Mouse (Mus musculus) stomach, embryonic 16.5 days (tissue): ENCODE results near the gene 1700001C19Rik. TPM values are rescaled to one million over a fixed set of nuclear protein-coding genes. Genes with fewer than 3 reads are reported as not detected.

ENCODE experiments used
- ATAC-seq: fragments of 200-750 bp; cut with Nextera tagmentation; 2 replicates; pipeline ENCODE4 v1.8.0; 2017; ENCODE audit warnings: moderate number of reproducible peaks, moderate TSS enrichment; ENCODE audit not compliant: insufficient read depth, low FRiP score
- H3K27ac ChIP-seq: fragments of 300-500 bp; sonication (generic); 2 replicates; pipeline ENCODE4 v1.5.1; 2014; ENCODE audit warnings: low read length
- H3K27me3 ChIP-seq: fragments of 300-500 bp; sonication (generic); 2 replicates; pipeline ENCODE4 v1.6.1; 2014; ENCODE audit warnings: low read length, control low read depth, mixed read lengths; ENCODE audit not compliant: control insufficient read depth, insufficient read depth
- H3K36me3 ChIP-seq: fragments of 300-500 bp; sonication (generic); 2 replicates; pipeline ENCODE4 v1.6.1; 2014; ENCODE audit warnings: low read length; ENCODE audit not compliant: control insufficient read depth, insufficient read depth
- H3K4me1 ChIP-seq: fragments of 300-500 bp; sonication (generic); 2 replicates; pipeline ENCODE4 v1.6.1; 2014; ENCODE audit warnings: low read length, control low read depth, mixed read lengths; ENCODE audit not compliant: control insufficient read depth, insufficient read depth
- H3K4me2 ChIP-seq: fragments of 300-500 bp; sonication (generic); 2 replicates; pipeline ENCODE4 v1.6.1; 2014; ENCODE audit warnings: low read depth, low read length, mixed read lengths
- H3K4me3 ChIP-seq: fragments of 300-500 bp; sonication (generic); replicated peaks from 2 replicates; pipeline ENCODE4 v1.5.1; 2014; ENCODE audit warnings: mild to moderate bottlenecking, low read length
- H3K9ac ChIP-seq: fragments of 300-500 bp; sonication (generic); 2 replicates; pipeline ENCODE4 v1.6.1; 2014; ENCODE audit warnings: low read length
- H3K9me3 ChIP-seq: fragments of 300-500 bp; sonication (generic); replicated peaks from 2 replicates; pipeline ENCODE4 v1.6.1; 2016; ENCODE audit warnings: low read length, control low read depth; ENCODE audit not compliant: control insufficient read depth
- WGBS: fragments of 180-500 bp; shearing (Covaris S2); extraction: QIAGEN DNeasy Blood & Tissue Kit; methylation state at CpG from one replicate; pipeline ENCODE4 v1.1.7; 2014; 5-methylcytosine and 5-hydroxymethylcytosine counted together
- polyA plus RNA-seq: library from polyadenylated mRNA; unstranded; fragments of >200 nt; fragmentation: Nextera tagmentation; extraction: Ambion mirVana; gene quantifications from 2 replicates; pipeline ENCODE4 v1.2.1, GENCODE M21; 2015

Gene 1700001C19Rik
- polyA plus RNA-seq, 1 experiment from 2014 or later, result 0.21 TPM

DNA sequence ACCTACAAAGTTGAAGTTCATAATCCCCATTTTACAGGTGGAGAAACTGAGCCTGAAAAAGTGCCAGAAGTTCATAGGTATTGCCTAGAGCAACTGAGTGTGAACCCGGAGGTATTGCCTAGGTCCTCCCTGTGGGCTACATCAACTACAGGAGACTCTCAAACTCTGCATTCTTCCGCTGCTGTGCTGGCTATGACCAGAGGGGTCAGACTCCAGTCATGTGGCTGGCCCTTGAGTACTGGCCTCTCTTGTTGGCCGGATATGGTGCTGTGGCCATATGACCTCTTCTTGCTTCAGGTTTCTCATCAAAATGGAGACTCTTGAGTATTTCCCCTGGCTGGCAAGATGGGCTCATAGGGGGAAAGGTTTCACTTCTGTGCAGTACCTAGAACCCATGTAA, 5.1 kb upstream of the 1700001C19Rik start:
- Histone ChIP-seq H3K4me2 (no peak overlapping the region), H3K36me3 (no peaks in the 10 kb centered on the region), H3K4me1 (peaks cover 30% of the 10 kb centered on the region), H3K27me3 (0 out of 2 replicates have a peak, but pooled peaks cover 6% of the 10 kb centered on the region), H3K27ac (peak overlapping the region; percentile 1; the same call in 1 of the 2 replicates), H3K4me3 (no peak overlapping the region), H3K9ac (0 out of 2 replicates have a peak overlapping the region, but pooled peaks have one; percentile 23), H3K9me3 (no peaks in the 10 kb centered on the region)
- no peak for ATAC-seq
- WGBS, result 78% methylated on average over 3 of the region's 3 CpGs

DNA sequence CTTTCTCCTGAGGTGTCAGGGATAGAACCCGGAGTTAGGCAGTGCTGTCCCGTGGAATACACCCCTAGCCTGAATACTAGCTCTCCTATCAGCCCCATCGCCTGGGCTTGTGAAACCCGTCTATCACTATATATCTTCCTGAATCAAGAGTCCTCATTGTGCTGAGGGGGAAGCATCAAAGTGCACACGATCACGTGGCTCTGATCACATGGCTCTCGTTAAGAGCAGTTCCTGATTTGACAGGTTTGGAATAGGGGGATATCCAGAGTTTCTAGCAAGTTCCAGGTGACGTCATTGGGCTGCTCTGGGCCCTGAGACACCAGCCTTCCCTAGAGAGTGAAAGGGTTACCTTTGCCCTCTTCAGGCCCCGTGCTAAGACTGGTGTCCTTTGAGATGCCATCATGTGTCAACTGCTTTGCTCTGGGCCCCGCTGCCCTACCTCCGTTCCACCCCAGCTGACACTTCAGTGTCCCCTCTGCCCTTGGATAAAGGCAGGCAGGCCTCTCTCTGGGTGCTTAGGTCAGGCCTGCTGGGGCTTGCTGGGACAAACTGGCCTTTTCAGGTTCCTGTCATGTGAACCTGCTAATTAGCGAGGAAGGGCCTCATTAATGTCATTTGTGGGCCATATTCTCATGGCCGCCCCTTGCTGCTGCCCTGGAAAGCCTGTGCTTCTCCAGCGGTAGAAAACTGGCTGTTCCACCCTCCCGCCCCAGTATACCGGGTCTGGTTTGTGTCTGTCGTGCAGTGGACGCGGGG, 4.3 kb upstream of the 1700001C19Rik start:
- Histone ChIP-seq H3K36me3 (no peaks in the 10 kb centered on the region), H3K4me3 (no peak overlapping the region), H3K9me3 (no peaks in the 10 kb centered on the region), H3K4me1 (peaks cover 30% of the 10 kb centered on the region), H3K4me2 (no peak overlapping the region), H3K27me3 (0 out of 2 replicates have a peak, but pooled peaks cover 7% of the 10 kb centered on the region), H3K27ac (peak overlapping the region; percentile 1; the same call in 1 of the 2 replicates), H3K9ac (peak overlapping the region; percentile 23; the same call in 1 of the 2 replicates)
- WGBS, result 59% methylated on average over 19 of the region's 19 CpGs
- ATAC-seq, result no peak

DNA sequence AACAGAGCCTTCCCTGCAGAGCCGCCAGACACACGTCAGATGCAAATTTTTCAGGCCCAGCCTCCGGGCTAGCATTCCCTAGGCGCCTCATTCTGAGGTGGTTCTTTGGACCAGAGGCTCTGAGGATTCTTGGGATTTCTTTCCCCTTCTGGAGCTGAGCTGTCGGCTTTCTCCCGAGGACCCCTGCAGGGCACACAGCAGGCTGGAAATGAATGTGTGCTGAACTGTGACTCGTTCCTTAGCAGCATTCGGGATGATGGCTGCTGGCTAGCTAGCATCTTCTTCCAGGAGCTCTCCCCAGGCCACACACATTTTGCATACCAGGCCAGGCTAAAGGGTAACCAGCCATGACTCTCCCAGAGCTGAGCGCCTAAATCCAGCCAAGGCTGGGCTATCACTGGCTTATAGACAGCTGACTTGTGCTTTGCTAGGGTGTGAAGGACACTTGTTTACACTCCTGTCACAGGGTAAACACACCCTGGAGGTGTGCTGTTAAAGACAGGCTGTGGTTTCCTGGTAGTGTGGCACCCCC, 3.2 kb upstream of the 1700001C19Rik start:
- H3K9ac ChIP-seq, result peak overlapping the region; percentile 41; the same call in 1 of the 2 replicates
- H3K9me3 ChIP-seq, result no peaks in the 10 kb centered on the region
- ATAC-seq, result no peak
- H3K4me3 ChIP-seq, result no peak overlapping the region
- H3K27ac ChIP-seq, result peak overlapping the region; percentile 84
- H3K4me2 ChIP-seq, result 0 out of 2 replicates have a peak overlapping the region, but pooled peaks have one; percentile 3
- H3K27me3 ChIP-seq, result 0 out of 2 replicates have a peak, but pooled peaks cover 7% of the 10 kb centered on the region
- peaks cover 30% of the 10 kb centered on the region for H3K4me1 ChIP-seq
- H3K36me3 ChIP-seq, result no peaks in the 10 kb centered on the region
- WGBS, result 24% methylated on average over 9 of the region's 9 CpGs

DNA sequence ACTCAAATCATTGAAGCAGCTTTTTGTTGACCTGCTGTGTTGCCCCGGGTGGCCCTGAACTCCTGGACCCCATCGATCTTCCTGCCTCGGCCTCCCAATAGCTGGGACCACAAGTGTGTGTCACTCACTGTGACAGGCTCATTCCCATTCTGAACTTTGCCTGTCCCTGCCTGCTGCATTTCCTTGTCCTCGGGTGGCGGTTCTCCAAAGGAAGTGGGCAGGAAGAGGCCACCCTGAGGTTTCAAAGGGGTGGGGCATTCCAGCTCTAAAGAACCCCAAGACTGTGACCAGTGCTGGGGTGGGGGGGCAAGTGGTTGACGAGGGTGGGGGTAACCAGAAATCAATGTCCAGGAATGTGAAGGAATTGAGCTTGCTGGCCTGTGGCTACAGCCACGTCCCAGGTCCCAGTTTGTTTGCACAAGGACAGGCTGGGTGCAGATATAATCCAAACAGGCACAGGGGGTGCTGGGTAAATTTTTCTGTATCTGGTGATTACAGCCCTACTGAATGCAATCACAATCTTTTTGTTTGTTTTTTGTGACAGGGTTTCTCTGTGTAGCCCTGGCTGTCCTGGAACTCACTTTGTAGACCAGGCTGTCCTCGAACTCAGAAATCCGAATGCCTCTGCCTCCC, 2.3 kb upstream of the 1700001C19Rik start:
- Histone ChIP-seq H3K27me3 (0 out of 2 replicates have a peak, but pooled peaks cover 7% of the 10 kb centered on the region), H3K4me2 (peak overlapping the region; percentile 62), H3K4me1 (peaks cover 30% of the 10 kb centered on the region), H3K27ac (peak overlapping the region; percentile 84), H3K9me3 (no peaks in the 10 kb centered on the region), H3K9ac (peak overlapping the region; percentile 48; the same call in 1 of the 2 replicates), H3K36me3 (no peaks in the 10 kb centered on the region), H3K4me3 (peak overlapping the region; percentile 54)
- WGBS, result 35% methylated on average over 9 of the region's 9 CpGs
- peak; percentile 45; the same call in 1 of the 2 replicates for ATAC-seq

DNA sequence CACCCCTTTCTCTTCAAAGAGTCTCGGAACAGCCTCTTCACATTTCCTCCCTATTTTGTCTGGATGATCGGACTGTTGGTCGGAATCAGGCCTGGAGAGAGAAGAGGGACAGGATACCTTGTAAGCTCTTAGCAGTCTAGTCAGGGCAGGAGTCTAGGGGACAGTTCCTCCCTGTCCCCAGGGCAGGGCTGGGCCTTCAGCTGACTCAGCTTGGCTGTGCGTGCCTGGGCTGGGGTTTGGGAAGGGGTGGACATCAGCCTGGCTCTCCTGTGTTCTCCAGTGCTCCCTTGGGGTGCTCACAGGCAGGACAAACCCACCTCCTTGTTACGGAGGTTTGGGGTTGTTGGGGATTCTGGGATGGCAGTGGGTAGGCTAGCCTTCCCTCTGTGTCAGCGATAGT, 1.4 kb upstream of the 1700001C19Rik start:
- 61% methylated on average over 6 of the region's 6 CpGs for WGBS
- H3K9ac ChIP-seq, result peak overlapping the region; percentile 48
- H3K36me3 ChIP-seq, result no peaks in the 10 kb centered on the region
- H3K4me2 ChIP-seq, result peak overlapping the region; percentile 62
- 0 out of 2 replicates have a peak, but pooled peaks cover 7% of the 10 kb centered on the region for H3K27me3 ChIP-seq
- peak overlapping the region; percentile 84 for H3K27ac ChIP-seq
- H3K9me3 ChIP-seq, result no peaks in the 10 kb centered on the region
- no peak for ATAC-seq
- peak overlapping the region; percentile 54 for H3K4me3 ChIP-seq
- H3K4me1 ChIP-seq, result peaks cover 30% of the 10 kb centered on the region

DNA sequence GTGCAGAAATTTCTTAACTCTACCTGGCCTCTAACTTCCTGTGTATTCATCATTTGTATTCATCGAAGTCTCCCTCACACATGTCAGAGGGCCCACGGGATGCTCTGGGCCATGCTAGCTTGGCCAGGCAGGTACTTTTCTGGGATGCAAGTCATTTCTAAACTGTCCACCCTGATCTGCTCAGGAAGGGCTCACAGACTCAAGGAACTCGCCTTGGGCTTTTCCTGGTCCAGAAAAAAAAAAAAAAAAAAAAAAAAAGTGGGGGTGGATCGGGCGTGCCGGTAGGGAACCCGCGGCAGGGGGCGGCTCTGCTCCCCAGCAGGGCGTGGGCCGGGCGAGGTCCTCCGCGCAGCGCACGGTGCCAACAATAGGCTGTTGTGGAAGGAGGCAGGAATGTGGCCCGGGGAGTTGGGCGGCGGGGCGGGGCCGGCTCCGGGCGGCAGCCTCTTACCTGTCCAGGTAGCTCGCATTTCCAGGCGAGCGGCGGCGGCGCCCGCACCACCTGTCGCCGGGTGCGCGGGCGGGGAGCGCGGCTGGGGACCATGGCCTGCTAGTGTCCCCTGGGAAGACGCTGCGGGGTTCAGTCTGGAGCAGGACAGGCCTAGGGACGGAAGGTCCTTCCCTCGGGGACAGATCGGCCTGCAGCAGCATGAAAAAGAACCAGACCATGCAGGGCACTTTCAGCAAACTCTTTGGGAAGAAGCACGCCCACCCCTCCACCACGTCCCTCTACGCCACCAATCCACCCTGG, 845 bp downstream of the 1700001C19Rik start, which contains the start of gene AI661453:
Gene AI661453 (plus strand): TSS at position 460 of the 751 bp plus-strand sequence.
- Histone ChIP-seq H3K4me2 (peak within 1 kb of the TSS; percentile 62), H3K9me3 (no peaks in the 10 kb centered on the region), H3K27me3 (0 out of 2 replicates have a peak, but pooled peaks cover 7% of the 10 kb centered on the region), H3K4me3 (peak within 1 kb of the TSS; percentile 54), H3K9ac (peak within 1 kb of the TSS; percentile 80), H3K27ac (peak within 1 kb of the TSS; percentile 88), H3K4me1 (peaks cover 23% of the 10 kb centered on the region; the same call in 1 of the 2 replicates), H3K36me3 (no peaks in the 10 kb centered on the region)
- peak; percentile 91 for ATAC-seq
- WGBS, result under 1% methylated on average over 45 of the region's 45 CpGs

DNA sequence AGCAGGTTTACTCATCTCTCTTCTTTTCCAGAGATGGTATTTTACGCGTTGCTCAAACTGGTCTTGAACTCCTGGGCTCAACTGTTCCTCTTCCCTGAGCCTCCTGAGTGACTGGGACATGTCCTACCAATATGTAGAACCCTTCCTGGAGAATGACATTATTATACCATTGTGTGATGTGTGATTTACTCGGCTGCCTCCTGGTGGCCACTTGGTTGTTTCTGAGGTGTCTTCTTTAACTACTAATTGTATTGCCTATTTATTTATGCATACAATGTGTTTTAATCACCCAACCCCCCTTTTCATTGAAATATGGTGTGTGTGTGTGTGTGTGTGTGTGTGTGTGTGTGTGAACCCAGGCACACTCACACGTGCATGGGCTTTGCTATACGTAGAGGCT, 6.4 kb downstream of the 1700001C19Rik start:
- 64% methylated on average over 5 of the region's 5 CpGs for WGBS
- Histone ChIP-seq H3K4me3 (no peak overlapping the region), H3K9me3 (no peaks in the 10 kb centered on the region), H3K27ac (no peak overlapping the region), H3K9ac (no peak overlapping the region), H3K4me1 (peaks cover 5% of the 10 kb centered on the region; the same call in 1 of the 2 replicates), H3K27me3 (no peaks in the 10 kb centered on the region), H3K36me3 (no peaks in the 10 kb centered on the region), H3K4me2 (no peak overlapping the region)
- no peak for ATAC-seq

DNA sequence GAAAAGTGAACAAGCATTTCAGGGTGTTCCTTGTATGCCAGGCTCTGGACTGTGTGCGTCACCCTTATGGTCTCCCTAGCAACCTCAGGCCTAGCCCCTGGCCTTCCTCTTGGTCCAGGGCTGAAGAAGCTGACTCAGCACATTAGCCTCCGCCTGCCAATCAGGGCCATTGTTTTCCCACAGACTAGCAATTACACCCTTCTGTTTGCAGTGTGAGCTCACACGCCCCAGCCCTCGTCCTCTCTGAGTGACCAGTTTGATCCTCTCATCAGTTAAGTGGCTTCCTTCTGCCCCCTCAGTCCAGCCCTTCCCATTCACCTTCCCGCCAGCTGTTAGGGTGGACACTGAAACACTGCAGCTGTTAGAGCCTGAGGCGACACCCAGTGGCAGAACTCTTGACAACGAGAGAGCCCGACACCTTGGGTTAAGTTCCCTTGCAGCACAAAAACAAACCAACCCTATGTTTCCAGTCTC, 8.3 kb downstream of the 1700001C19Rik start:
- Histone ChIP-seq H3K27me3 (no peaks in the 10 kb centered on the region), H3K27ac (no peak overlapping the region), H3K36me3 (no peaks in the 10 kb centered on the region), H3K4me2 (0 out of 2 replicates have a peak overlapping the region, but pooled peaks have one; percentile 21), H3K4me1 (peaks cover 5% of the 10 kb centered on the region; the same call in 1 of the 2 replicates), H3K9me3 (no peaks in the 10 kb centered on the region), H3K4me3 (no peak overlapping the region), H3K9ac (0 out of 2 replicates have a peak overlapping the region, but pooled peaks have one; percentile 11)
- WGBS, result 9% methylated on average over 8 of the region's 8 CpGs
- peak; percentile 78 for ATAC-seq
